Mouse (Mus musculus) thymus, adult 2 months (tissue): ENCODE measurements around the gene Glt8d2.

ENCODE experiments used
- CTCF ChIP-seq: fragments of 200-500 bp; IDR thresholded peaks from 2 replicates; pipeline ENCODE4 v1.5.1; 2012; ENCODE audit warnings: mild to moderate bottlenecking, control low read depth, low read length, moderate library complexity, borderline replicate concordance; ENCODE audit not compliant: control insufficient read depth, poor library complexity, insufficient read depth; ENCODE audit errors: extremely low read depth
- POLR2A ChIP-seq: fragments of 200-500 bp; IDR thresholded peaks from 2 replicates; pipeline ENCODE4 v1.6.1; 2012; ENCODE audit warnings: mild to moderate bottlenecking, low read length, control low read depth, moderate library complexity; ENCODE audit not compliant: control insufficient read depth, poor library complexity, insufficient read depth; ENCODE audit errors: extremely low read depth

DNA sequence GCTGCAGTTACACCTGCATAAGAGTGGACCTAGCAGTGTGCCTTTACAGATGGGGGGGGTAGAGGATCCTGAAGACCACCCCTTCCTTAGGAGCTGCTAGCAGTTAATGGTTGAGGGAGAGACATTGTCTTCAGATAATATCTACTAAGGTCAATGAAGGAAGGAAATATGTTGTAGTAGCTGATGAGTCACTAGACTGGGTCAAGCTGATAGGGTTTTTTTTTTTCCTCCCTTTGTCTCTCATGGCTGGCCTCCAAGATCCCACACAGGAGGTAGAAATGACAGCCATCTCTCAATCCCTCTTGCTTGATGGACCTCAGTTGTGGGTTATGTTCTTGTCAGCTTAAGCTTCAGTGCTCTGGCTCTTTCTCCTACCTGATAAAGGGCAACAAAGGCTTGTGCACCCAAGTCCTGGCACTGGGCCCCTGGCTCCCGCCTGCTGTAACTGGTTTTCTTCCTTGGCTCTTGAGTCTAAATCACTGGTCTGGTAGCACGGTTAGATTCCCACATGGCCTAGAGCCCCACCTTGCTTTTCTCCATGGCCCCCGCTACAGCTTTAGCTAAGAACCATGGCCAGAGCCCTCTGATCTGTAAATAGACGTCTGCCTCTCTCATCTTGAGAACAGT lies 6.1 kb upstream of the Glt8d2 start:
- TF ChIP-seq CTCF: no peak
- TF ChIP-seq POLR2A: no peak
